Mouse (Mus musculus): ENCODE measurements around the gene Gm10320.

DNA sequence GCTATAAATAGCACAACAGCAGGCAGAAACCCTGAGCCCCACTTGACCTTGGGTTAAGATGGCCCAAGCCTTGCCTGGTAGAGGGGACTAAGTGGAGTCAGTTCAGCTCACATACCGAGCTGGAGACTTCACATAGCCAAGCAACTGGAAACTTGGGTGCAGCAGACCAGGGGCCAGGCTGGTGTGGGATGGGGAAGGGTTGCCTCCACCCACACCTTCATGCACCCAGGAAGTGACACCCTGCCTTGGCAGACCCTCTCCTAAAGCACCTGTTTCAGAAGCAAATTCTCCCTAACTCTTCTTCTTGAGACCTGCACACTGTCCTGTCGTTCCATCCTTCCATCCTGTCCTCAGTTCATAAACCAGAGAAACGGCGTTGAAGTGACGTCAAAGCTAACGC is 5.1 kb downstream of the Gm10320 start:
- TF ChIP-seq CTCF (IDR thresholded peaks at IDR 0.05; ENCODE audit: low read depth), result no peak
- TF ChIP-seq EP300 (IDR thresholded peaks at IDR 0.05; ENCODE audit: low read depth), result no peak

All from liver, embryonic 14.5 days (tissue).